Mouse (Mus musculus) megakaryocyte, embryonic 14.5 days (primary cell): ENCODE measurements around the gene Omp.

Experiments used
- FLI1 ChIP-seq: IDR thresholded peaks from 2 replicates; pipeline ENCODE4 v1.6.1; 2012; ENCODE audit warnings: low read length, inconsistent platforms, mixed read lengths
- GATA1 ChIP-seq: IDR thresholded peaks from 3 replicates; pipeline ENCODE4 v1.6.1; 2012; ENCODE audit warnings: mixed read lengths, low read length, inconsistent platforms, borderline replicate concordance

DNA sequence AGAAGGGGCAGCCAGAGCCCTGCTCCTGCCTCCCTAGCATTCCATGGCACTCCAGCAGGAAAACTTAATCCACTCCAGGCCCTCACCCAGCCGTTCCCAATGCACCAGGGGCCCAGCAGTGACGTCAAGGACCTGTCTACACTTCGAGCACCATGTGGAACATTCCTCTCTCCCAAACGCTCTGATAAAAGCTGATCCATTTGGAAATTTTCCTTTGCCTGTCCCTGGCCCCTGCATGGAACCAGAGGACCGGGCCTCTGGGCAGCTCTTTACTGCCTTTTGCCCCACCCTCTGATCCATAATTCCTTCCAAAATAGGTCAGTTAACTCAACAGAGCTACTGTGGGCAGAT, 41.4 kb downstream of the Omp start:
- no peak for TF ChIP-seq GATA1
- TF ChIP-seq FLI1 = no peak
